Mouse (Mus musculus) liver, postnatal 0 days (tissue): ENCODE data around the gene Myo18b.

Experiments used
- CTCF ChIP-seq: sonication (generic); IDR thresholded peaks from 2 replicates; pipeline ENCODE4 v1.5.1; 2016; ENCODE audit warnings: antibody characterized with exemption, low read depth
- EP300 ChIP-seq: IDR thresholded peaks from 2 replicates; pipeline ENCODE4 v1.6.1; 2016; ENCODE audit warnings: antibody characterized with exemption, low read depth, mild to moderate bottlenecking

DNA sequence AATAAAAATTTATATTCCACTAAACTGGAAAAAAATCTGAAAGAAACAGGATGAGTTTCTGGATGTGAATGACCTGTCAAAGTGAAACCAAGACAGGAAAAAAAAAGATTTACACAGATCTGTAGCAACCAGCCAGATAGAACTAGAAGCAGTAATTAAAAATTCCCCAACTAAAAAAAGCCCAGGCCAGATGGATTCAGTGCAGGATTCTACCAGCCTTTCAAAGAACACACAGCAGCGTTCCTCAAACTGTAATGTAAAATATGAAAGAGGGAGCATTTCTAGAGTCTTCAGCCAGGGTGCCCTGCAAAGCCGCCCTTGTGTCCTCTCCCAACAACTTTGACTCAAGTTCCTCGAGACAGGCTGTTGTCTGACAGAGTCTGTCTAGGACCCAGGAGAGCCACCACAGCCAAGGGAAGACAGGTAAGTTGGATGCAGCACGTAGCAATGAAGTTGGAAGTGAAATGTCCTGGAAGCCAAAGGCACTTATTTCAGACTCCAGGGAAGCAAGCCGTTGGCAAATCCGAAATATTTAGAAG, 246.9 kb downstream of the Myo18b start:
- no peak for TF ChIP-seq CTCF
- no peak for TF ChIP-seq EP300
